Mouse (Mus musculus): ENCODE measurements around the gene P3h3.

GRCm38 (mm10) chr6:124816611-124817010, 40.9 kb downstream of the P3h3 start:
- TF ChIP-seq CTCF (IDR thresholded peaks at IDR 0.05; ENCODE audit: borderline replicate concordance, insufficient read depth, low read length), result no peak
- TF ChIP-seq POLR2A (IDR thresholded peaks at IDR 0.05; ENCODE audit: low read depth, low read length), result no peak

Data from embryonic fibroblast, embryonic 13.5 days (primary cell).